Mouse (Mus musculus): ENCODE results near the gene Polr2b.

GRCm38 (mm10) chr5:77266066-77266885 lies 43.7 kb upstream of the Polr2b start:
- TF ChIP-seq POLR2A (IDR thresholded peaks at IDR 0.05; ENCODE audit: insufficient read depth, low read depth, low read length), result no peak
- no peak for TF ChIP-seq CTCF (IDR thresholded peaks at IDR 0.05)

Measured in heart, adult 2 months (tissue).